Mouse (Mus musculus): Measurements from ENCODE around the gene Sdk2.

GRCm38 (mm10) chr11:113950904-113951615 lies 115.8 kb downstream of the Sdk2 start:
- no peak for TF ChIP-seq CTCF (IDR thresholded peaks at IDR 0.05; ENCODE audit: extremely low read depth, insufficient read depth, insufficient read length, insufficient replicate concordance)
- TF ChIP-seq POLR2A (IDR thresholded peaks at IDR 0.05; ENCODE audit: low read depth, low read length): no peak
